Mouse (Mus musculus) heart, postnatal 14 days (tissue): ENCODE results near the gene Ccdc30. TPM values are rescaled to one million over a fixed set of nuclear protein-coding genes. Genes with fewer than 3 reads are reported as not detected.

Experiments used
- DNase-seq, 2 experiments: peaks; one replicate each; pipeline ENCODE4 v3.0.0; 2021 to 2022
- intact Hi-C: fragments of 180-260 bp; cut with DNase I; formaldehyde crosslinking; loops from one replicate; pipeline ENCODE4 v1.15.1; 2025
- total RNA-seq, 2 experiments: library from RNA; stranded (reverse); gene quantifications; 2 replicates each; pipeline ENCODE4 v1.2.3; 2021

Gene Ccdc30
- total RNA-seq, 2 experiments from 2014 or later: 0.27 to 0.38 TPM

- DNase-seq: peak in 1 of 2 experiments; percentile 50
- intact Hi-C loops: loop anchor here (5.0 kb wide), 2 partner anchors 115 to 175 kb away; partner anchors contain the start of genes Foxj3 and Frg2f1
Measured at GRCm38 (mm10) chr4:119421921-119422293, 6.6 kb upstream of the Ccdc30 start.

- DNase-seq: no peak
- intact Hi-C loops: loop anchor here (5.0 kb wide), 2 partner anchors 116 to 174 kb away; partner anchors contain the start of genes Foxj3 and Frg2f1
Measured at GRCm38 (mm10) chr4:119421191-119421590, 5.9 kb upstream of the Ccdc30 start.

- DNase-seq: no peak
- intact Hi-C loops: no loop called here
Measured at GRCm38 (mm10) chr4:119417894-119418293, 2.6 kb upstream of the Ccdc30 start.

- DNase-seq: no peak
- intact Hi-C loops: no loop called here
Measured at GRCm38 (mm10) chr4:119417270-119417669, 1.9 kb upstream of the Ccdc30 start.

GRCm38 (mm10) chr4:119412791-119413190, 2.5 kb downstream of the Ccdc30 start:
- DNase-seq: peak; percentile 10 to 30
- intact Hi-C loops: no loop called here

DNA sequence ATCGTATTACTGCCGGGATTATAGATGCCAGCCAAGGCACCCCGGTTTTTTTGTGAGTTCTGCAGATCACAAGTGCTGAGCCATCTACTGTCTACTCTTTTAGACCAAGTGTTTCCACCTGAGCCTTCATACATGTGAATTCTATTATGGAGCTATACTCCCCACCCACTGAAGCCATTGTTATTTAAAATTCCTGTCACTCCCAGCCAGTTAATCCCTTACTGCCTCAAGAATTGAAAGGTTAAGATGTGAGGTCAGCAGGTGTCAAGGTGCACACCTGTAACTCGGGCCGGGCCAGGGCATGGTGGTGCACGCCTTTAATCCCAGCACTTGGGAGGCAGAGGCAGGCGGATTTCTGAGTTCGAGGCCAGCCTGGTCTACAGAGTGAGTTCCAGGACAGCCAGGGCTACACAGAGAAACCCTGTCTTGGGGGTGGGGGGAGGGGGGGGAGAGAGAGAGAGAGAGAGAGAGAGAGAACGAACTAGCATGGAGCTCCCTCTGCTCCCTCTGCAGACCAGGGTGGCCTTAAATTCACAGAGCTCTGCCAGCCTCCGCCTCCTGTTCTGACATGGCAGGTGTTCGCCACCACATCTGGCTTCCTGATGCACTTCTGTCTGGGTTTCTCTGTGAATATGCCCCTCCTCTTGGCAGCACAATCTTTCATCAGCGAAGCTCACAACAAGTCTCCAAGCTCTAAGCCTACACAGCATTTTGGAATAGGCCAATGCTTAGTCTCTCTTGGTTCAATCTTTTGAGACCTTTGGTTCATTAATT, 3.3 kb downstream of the Ccdc30 start:
- intact Hi-C loops: no loop called here
- DNase-seq: no peak

DNA sequence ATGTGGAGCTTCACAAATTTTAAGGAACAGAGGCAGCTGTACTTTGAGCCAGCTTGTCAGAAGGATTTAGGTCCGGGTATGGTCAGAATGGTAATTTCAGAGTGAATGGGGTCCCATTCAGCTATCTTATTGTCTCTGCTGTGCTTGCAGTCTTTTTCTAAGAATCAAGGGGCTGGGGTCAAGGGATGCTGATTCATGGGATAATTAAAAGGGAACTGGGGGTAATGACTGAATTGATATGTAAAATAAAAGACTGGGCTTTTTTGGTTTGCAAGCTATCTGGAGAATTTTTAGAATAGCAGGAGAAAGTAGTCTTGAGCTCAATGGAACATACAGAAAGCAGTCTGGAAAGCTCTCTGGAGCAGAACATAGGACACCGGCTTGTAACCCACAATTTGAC, 11.9 kb downstream of the Ccdc30 start:
- DNase-seq: no peak
- intact Hi-C loops: no loop called here

DNA sequence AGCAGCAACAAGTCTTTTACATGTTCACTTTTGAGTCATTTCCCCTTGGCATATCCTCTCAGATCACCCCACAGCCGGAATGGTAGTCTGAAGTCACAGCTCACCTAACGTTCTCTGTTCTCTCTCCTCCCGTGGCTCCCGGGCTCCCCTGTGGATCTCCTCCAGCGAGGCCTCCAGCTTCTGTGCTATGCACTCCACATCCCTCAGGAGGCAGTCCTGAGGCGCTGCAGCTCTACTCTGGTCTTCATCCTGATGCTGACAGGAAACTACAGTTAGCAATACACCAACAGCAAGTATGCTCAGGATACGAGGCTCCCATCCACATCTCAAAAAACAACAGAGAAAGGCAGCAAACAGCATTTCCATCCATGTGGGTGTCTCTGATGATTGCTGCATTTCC, 14.4 kb downstream of the Ccdc30 start:
- intact Hi-C loops: no loop called here
- no peak for DNase-seq

- no peak for DNase-seq
- intact Hi-C loops: no loop called here
Measured at GRCm38 (mm10) chr4:119398751-119399150, 16.6 kb downstream of the Ccdc30 start.

GRCm38 (mm10) chr4:119390369-119390768, 25.0 kb downstream of the Ccdc30 start:
- DNase-seq: peak in 1 of 2 experiments; percentile 8
- intact Hi-C loops: no loop called here

DNA sequence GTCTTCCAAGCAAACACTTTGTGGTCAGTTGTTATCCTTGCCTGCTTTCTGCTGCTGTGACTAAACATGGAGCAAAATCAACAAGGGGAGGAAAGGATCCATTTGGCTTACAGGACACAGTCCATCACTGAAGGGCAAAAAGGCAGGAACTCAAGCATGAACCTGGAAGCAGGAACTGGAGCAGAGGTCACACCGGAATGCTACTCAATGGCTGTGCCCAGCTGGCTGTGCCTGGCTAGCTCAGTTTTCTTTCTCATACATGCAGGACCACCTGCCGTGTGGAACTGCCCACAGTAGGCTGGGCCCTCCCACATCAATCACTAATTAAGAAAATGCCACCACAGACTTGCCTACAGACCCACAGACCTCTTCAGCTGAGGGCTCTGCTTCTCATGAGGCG, 26.1 kb downstream of the Ccdc30 start:
- intact Hi-C loops: no loop called here
- DNase-seq: no peak

- DNase-seq: no peak
- intact Hi-C loops: no loop called here
Measured at GRCm38 (mm10) chr4:119381471-119382190, 33.7 kb downstream of the Ccdc30 start.

DNA sequence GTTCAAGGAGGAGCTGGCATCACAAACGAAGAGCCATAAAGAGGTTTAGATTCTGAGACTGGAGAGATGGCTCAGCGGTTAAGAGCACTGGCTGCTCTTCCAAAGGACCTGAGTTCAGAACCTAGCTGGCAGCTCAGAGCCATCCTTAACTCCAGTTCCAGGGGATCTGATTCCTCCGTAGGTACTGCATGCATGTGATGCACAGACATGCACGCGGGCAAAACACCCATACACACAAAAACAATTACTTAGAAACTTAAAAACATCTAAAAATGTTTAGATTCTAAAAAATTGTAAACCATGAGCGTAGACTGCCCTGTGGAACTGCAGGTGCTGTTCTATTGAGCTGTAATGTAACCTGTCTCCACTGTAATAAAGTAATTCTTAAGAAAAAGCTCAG, 45.9 kb downstream of the Ccdc30 start:
- no peak for DNase-seq
- intact Hi-C loops: no loop called here

- intact Hi-C loops: no loop called here
- no peak for DNase-seq
Measured at GRCm38 (mm10) chr4:119366758-119367526, 48.4 kb downstream of the Ccdc30 start.

DNA sequence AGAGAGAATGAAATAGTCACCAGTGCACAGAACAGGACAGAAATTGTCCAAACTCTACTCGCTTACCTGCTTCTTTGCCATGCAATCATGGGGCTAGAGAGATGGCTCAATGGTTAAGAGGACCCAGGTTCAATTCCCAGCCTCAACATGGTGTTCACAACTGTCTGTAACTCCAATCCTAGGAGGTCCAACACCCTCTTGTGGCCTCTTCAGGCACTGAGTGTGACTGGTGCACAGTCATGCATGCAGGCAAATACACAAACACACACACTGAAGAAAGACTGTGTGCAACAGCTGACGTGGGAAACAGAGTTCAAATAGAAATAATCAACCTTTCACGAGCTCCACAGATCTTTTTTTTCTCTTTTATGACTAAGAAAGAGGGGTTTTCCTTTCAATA, 53.1 kb downstream of the Ccdc30 start:
- intact Hi-C loops: no loop called here
- DNase-seq: no peak

DNA sequence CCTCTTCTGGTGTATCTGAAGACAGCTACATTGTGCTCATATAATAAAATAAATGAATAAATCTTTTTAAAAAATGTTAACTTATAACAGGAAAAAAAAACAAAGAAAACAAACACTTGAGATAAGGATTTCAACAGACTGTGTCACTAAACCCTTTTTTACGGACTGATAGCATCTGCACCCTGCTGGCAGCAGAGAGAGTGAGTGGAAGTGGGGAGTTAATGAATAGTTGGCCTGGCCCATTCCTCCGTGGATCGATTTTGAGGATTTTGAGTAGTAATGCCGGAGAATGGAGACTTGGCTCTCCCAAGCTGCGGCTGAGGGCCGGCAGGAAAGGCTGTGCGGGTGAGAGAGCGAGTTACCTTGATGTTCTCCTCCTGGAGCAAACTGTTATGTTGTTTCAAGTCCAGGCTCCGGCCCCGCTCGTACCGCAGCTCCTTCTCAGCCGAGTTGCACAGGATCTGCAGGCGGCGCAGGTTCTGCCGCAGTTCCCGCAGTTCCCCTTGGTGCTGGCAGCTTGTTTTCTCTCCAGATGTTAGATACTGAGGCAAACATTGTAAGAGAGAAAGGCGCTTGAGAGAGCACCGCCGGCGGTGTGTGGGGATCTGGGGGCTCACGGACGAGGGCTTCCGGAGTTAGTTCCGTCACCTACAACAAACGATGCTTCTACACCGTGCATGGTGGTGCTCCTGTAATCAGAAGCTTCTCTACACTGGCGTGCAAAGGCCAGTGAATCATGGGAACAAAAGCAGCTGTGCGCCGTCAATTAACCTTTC, 55.9 kb downstream of the Ccdc30 start:
- intact Hi-C loops: no loop called here
- DNase-seq: peak in 1 of 2 experiments; percentile 8

DNA sequence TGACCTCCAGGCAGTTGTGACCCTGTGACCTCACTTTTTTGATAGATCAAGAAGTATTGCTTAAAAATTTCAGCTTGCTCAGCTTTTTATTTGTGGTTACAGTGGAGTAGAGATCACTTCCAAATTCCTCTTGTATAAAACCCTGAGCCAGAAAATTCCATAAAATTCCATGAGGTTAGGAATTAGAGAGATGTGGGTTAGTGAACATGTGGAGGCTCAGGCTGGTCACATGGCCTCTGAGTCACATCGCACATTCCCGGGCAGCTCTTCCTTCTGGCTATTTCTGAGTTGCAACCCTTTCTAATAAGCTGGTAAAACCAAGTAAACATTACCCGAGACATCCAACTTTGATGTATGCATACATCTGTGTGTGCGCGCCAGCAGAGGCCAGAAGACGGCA, 69.8 kb downstream of the Ccdc30 start:
- intact Hi-C loops: no loop called here
- DNase-seq: no peak

DNA sequence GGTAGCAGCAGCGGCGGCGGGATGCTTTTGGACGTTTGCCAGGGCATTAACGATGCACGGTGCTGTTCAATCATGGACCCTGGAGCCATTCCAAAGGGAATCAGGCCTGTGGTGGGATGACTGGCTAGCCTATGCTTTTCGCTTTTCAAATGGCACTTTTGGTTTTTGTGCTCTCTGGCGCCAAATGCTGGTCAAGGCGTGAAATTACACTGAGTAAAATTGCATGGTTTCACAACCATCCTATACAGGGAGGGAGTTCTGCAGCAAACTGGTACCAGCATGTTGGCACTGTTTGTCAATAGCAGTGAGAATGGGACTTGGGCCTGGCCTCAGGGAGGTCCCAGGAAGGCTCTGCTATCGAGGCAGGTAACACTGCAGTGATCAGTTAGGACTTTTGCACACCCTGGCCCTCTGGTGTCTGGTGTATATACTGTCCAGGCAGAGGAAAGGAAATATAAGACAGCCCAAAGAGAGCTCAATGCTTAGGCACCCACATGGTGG, 76.4 kb downstream of the Ccdc30 start:
- intact Hi-C loops: loop anchor here (1.0 to 2.0 kb wide), 2 partner anchors 92 to 100 kb away; no protein-coding TSS in a partner anchor
- DNase-seq: peak; percentile 45 to 58

- intact Hi-C loops: loop anchor here (2.0 kb wide), 1 partner anchor 100 kb away; no protein-coding TSS in a partner anchor
- no peak for DNase-seq
Measured at GRCm38 (mm10) chr4:119338422-119338821, 76.9 kb downstream of the Ccdc30 start.

- DNase-seq: no peak
- intact Hi-C loops: no loop called here
Measured at GRCm38 (mm10) chr4:119333487-119333886, 81.8 kb downstream of the Ccdc30 start.
